Mouse (Mus musculus) CH12.LX (cell line): Measurements from ENCODE around the gene Lama2. TPM values are rescaled to one million over a fixed set of nuclear protein-coding genes. Genes with fewer than 3 reads are reported as not detected.

Experiments
- DNase-seq: peaks from one replicate; pipeline ENCODE4 v3.0.0-alpha.2; 2013; ENCODE audit errors: extremely low read depth
- H3K27ac ChIP-seq: 2 replicates; pipeline ENCODE4 v1.5.1; 2012; ENCODE audit warnings: low read depth, mild to moderate bottlenecking, control low read depth, moderate library complexity; ENCODE audit not compliant: insufficient read depth
- H3K27me3 ChIP-seq: replicated peaks from 2 replicates; pipeline ENCODE3; 2012; ENCODE audit warnings: inconsistent platforms
- H3K36me3 ChIP-seq, 2 experiments: replicated peaks in 1 of 2; 2 replicates each; pipeline versions ENCODE3 to v1.6.1; 2012; ENCODE audit warnings: inconsistent platforms in 1 of 2, low read length in 1 of 2, mild to moderate bottlenecking in 1 of 2, mixed read lengths in 1 of 2, moderate library complexity in 1 of 2; ENCODE audit not compliant: control insufficient read depth in 1 of 2, insufficient read depth in 1 of 2
- H3K4me1 ChIP-seq, 2 experiments: 2 replicates each; pipeline ENCODE4 v1.6.1; 2012; ENCODE audit warnings: inconsistent platforms in 1 of 2, moderate library complexity in 1 of 2; ENCODE audit not compliant: insufficient read depth in 2 of 2, control insufficient read depth in 1 of 2
- H3K4me2 ChIP-seq: 2 replicates; pipeline ENCODE4 v1.6.1; 2012; ENCODE audit warnings: low read depth, mild to moderate bottlenecking, control low read depth; ENCODE audit not compliant: poor library complexity, insufficient read depth, severe bottlenecking
- H3K4me3 ChIP-seq, 3 experiments: fragments of 150-350 bp in 1 of 3; sonication (generic) in 1 of 3; replicated peaks in 1 of 3; 2 replicates each; pipeline versions ENCODE3 to v1.5.1; 2011 to 2012; ENCODE audit warnings: low read depth in 2 of 3, low read length in 2 of 3, mild to moderate bottlenecking in 2 of 3, moderate library complexity in 2 of 3, control low read depth in 1 of 3, improper control_type of control experiment in 1 of 3, inconsistent platforms in 1 of 3, mixed read lengths in 1 of 3; ENCODE audit not compliant: poor library complexity in 1 of 3
- H3K79me2 ChIP-seq: replicated peaks from 2 replicates; pipeline ENCODE4 v1.6.1; 2012; ENCODE audit warnings: mild to moderate bottlenecking, moderate library complexity; ENCODE audit not compliant: control insufficient read depth, poor library complexity, insufficient read depth, severe bottlenecking; ENCODE audit errors: extremely low read depth
- H3K9ac ChIP-seq: 2 replicates; pipeline ENCODE4 v1.6.1; 2012; ENCODE audit warnings: low read depth, mild to moderate bottlenecking, control low read depth, moderate library complexity; ENCODE audit not compliant: insufficient read depth
- H3K9me3 ChIP-seq: replicated peaks from 2 replicates; pipeline ENCODE3; 2012; ENCODE audit warnings: low read length, inconsistent platforms, mixed read lengths
- BHLHE40 ChIP-seq: IDR thresholded peaks from 2 replicates; pipeline ENCODE4 v1.6.1; 2011; ENCODE audit warnings: mild to moderate bottlenecking, low read depth, low read length, improper control_type of control experiment
- CTCF ChIP-seq, 2 experiments: IDR thresholded peaks in 1 of 2; conservative IDR thresholded peaks in 1 of 2; 2 replicates each; pipeline ENCODE4 v1.5.1; 2011 to 2012; ENCODE audit warnings: low read depth in 2 of 2, low read length in 2 of 2, improper control_type of control experiment in 1 of 2, inconsistent platforms in 1 of 2, mild to moderate bottlenecking in 1 of 2, moderate library complexity in 1 of 2
- E2F4 ChIP-seq: IDR thresholded peaks from 2 replicates; pipeline ENCODE4 v1.6.1; 2011; ENCODE audit warnings: low read depth, low read length, improper control_type of control experiment; ENCODE audit not compliant: insufficient replicate concordance
- ELF1 ChIP-seq: IDR thresholded peaks from 2 replicates; pipeline ENCODE4 v1.6.1; 2014; ENCODE audit warnings: low read depth, mild to moderate bottlenecking, inconsistent platforms, low read length, improper control_type of control experiment
- GABPA ChIP-seq: IDR thresholded peaks from 2 replicates; pipeline ENCODE4 v1.6.1; 2012; ENCODE audit warnings: low read depth, low read length, improper control_type of control experiment, inconsistent platforms; ENCODE audit not compliant: insufficient replicate concordance
- HCFC1 ChIP-seq: IDR thresholded peaks from 2 replicates; pipeline ENCODE4 v1.6.1; 2012; ENCODE audit warnings: low read depth, mild to moderate bottlenecking, inconsistent platforms, low read length, improper control_type of control experiment
- IRF4 ChIP-seq: IDR thresholded peaks from 2 replicates; pipeline ENCODE4 v1.6.1; 2014; ENCODE audit warnings: low read depth, mild to moderate bottlenecking, inconsistent platforms, low read length, improper control_type of control experiment
- JUN ChIP-seq: IDR thresholded peaks from 2 replicates; pipeline ENCODE4 v1.6.1; 2011; ENCODE audit warnings: low read depth, mild to moderate bottlenecking, low read length, improper control_type of control experiment, moderate library complexity; ENCODE audit not compliant: insufficient read depth
- JUND ChIP-seq: conservative IDR thresholded peaks from 2 replicates; pipeline ENCODE4 v1.6.1; 2011; ENCODE audit warnings: low read depth, low read length, improper control_type of control experiment
- KAT2A ChIP-seq: IDR thresholded peaks from 2 replicates; pipeline ENCODE4 v1.6.1; 2012; ENCODE audit warnings: low read length, improper control_type of control experiment, inconsistent platforms; ENCODE audit not compliant: insufficient replicate concordance
- MAZ ChIP-seq: IDR thresholded peaks from 2 replicates; pipeline ENCODE4 v1.6.1; 2012; ENCODE audit warnings: low read depth, mild to moderate bottlenecking, inconsistent platforms, low read length, improper control_type of control experiment, moderate library complexity
- MEF2A ChIP-seq: IDR thresholded peaks from 2 replicates; pipeline ENCODE4 v1.6.1; 2014; ENCODE audit warnings: low read depth, mild to moderate bottlenecking, inconsistent platforms, low read length, improper control_type of control experiment, borderline replicate concordance
- MXI1 ChIP-seq: IDR thresholded peaks from 2 replicates; pipeline ENCODE4 v1.6.1; 2011; ENCODE audit warnings: mild to moderate bottlenecking, low read depth, low read length, improper control_type of control experiment
- MYC ChIP-seq: IDR thresholded peaks from 2 replicates; pipeline ENCODE4 v1.6.1; 2011; ENCODE audit warnings: low read depth, mild to moderate bottlenecking, improper control_type of control experiment, low read length
- NELFE ChIP-seq: IDR thresholded peaks from 2 replicates; pipeline ENCODE4 v1.6.1; 2011; ENCODE audit warnings: low read depth, low read length, improper control_type of control experiment
- NRF1 ChIP-seq: IDR thresholded peaks from 2 replicates; pipeline ENCODE4 v1.6.1; 2014; ENCODE audit warnings: low read depth, mild to moderate bottlenecking, inconsistent platforms, low read length, improper control_type of control experiment, moderate library complexity
- POLR2AphosphoS2 ChIP-seq: IDR thresholded peaks from 2 replicates; pipeline ENCODE4 v1.6.1; 2011; ENCODE audit warnings: low read depth, low read length, improper control_type of control experiment
- RAD21 ChIP-seq: IDR thresholded peaks from 2 replicates; pipeline ENCODE4 v1.6.1; 2011; ENCODE audit warnings: low read depth, mild to moderate bottlenecking, low read length, improper control_type of control experiment, moderate library complexity
- RCOR1 ChIP-seq: conservative IDR thresholded peaks from 2 replicates; pipeline ENCODE4 v1.6.1; 2012; ENCODE audit warnings: low read depth, mild to moderate bottlenecking, inconsistent platforms, low read length, improper control_type of control experiment
- SIN3A ChIP-seq: IDR thresholded peaks from 2 replicates; pipeline ENCODE4 v1.6.1; 2012; ENCODE audit warnings: low read length, improper control_type of control experiment, inconsistent platforms
- SMC3 ChIP-seq: IDR thresholded peaks from 2 replicates; pipeline ENCODE4 v1.6.1; 2011; ENCODE audit warnings: low read depth, low read length, improper control_type of control experiment
- TBP ChIP-seq: conservative IDR thresholded peaks from 2 replicates; pipeline ENCODE4 v1.6.1; 2011; ENCODE audit warnings: low read depth, low read length, improper control_type of control experiment
- USF1 ChIP-seq: IDR thresholded peaks from 2 replicates; pipeline ENCODE4 v1.6.1; 2014; ENCODE audit warnings: low read depth, mild to moderate bottlenecking, inconsistent platforms, low read length, improper control_type of control experiment
- ZKSCAN1 ChIP-seq: IDR thresholded peaks from 2 replicates; pipeline ENCODE4 v1.6.1; 2012; ENCODE audit warnings: low read depth, inconsistent platforms, low read length, improper control_type of control experiment, borderline replicate concordance
- ZNF384 ChIP-seq: IDR thresholded peaks from 2 replicates; pipeline ENCODE4 v1.6.1; 2012; ENCODE audit warnings: low read depth, low read length, improper control_type of control experiment, inconsistent platforms
- dilution Hi-C: fragments of 300-500 bp; cut with MboI; formaldehyde crosslinking; loops from 2 replicates; pipeline ENCODE4 v1.14.3; 2020; ENCODE audit warnings: low sequenced_read_pairs; ENCODE audit not compliant: extremely low pct_unique_long_range_greater_than_20kb, extremely low pct_ligation_motif_present
- in situ Hi-C: fragments of 300-500 bp; cut with MboI; formaldehyde crosslinking; loops from 3 replicates; pipeline ENCODE4 v1.14.3; 2019; ENCODE audit warnings: low sequenced_read_pairs, low pct_ligation_motif_present, low pct_unique_long_range_greater_than_20kb, mixed read lengths
- polyA plus RNA-seq: library from polyadenylated mRNA; unstranded; fragments of >175 nt; gene quantifications from 2 replicates; pipeline ENCODE4 v1.2.1, GENCODE M21; 2012; ENCODE audit warnings: low read depth; ENCODE audit not compliant: insufficient read length
- total RNA-seq, 2 experiments: library from RNA; depleted of rRNA; stranded (reverse); fragments of 300-350 nt in 1 of 2; fragments of >200 nt in 1 of 2; gene quantifications; 2 replicates each; pipeline ENCODE4 v1.2.3; 2012 to 2014

Gene Lama2
- total and polyA plus RNA-seq, 3 experiments: not detected

- Histone ChIP-seq H3K36me3 (no peaks in the 10 kb centered on the region), H3K27ac (no peak overlapping the region), H3K9me3 (peaks cover 2% of the 10 kb centered on the region), H3K4me3 (no peak overlapping the region), H3K9ac (no peak overlapping the region), H3K27me3 (no peaks in the 10 kb centered on the region), H3K4me1 (no peaks in the 10 kb centered on the region), H3K79me2 (no peaks in the 10 kb centered on the region), H3K4me2 (no peak overlapping the region)
- no peak for DNase-seq
- TF ChIP-seq ZKSCAN1 (no peak), NRF1 (no peak), GABPA (no peak), ZNF384 (no peak), JUND (no peak), MYC (no peak), JUN (no peak), NELFE (no peak), E2F4 (no peak), RCOR1 (no peak), HCFC1 (no peak), IRF4 (no peak), SMC3 (no peak), ELF1 (no peak)
- in situ Hi-C loops (no loop called here), dilution Hi-C loops (no loop called here)
These were observed 43.8 kb upstream of the Lama2 start for GRCm38 (mm10) chr10:27663396-27663795.

- H3K4me3 ChIP-seq: no peak overlapping the region
- H3K4me1 ChIP-seq: no peaks in the 10 kb centered on the region
- dilution Hi-C loops (no loop called here), in situ Hi-C loops (no loop called here)
- no peak overlapping the region for H3K9ac ChIP-seq
- no peaks in the 10 kb centered on the region for H3K36me3 ChIP-seq
- no peaks in the 10 kb centered on the region for H3K27me3 ChIP-seq
- TF ChIP-seq ZKSCAN1 (no peak), MEF2A (no peak), USF1 (no peak), GABPA (no peak), SIN3A (no peak), TBP (no peak), NELFE (no peak), MAZ (no peak), RAD21 (no peak), JUN (no peak), BHLHE40 (no peak), ELF1 (no peak), CTCF (conservative IDR thresholded peaks at IDR 0.05 in 1 of 2, IDR thresholded peaks at IDR 0.05 in 1 of 2; ENCODE audit: low read depth in 2 of 2, low read length in 2 of 2) (no peak), E2F4 (no peak), KAT2A (no peak), SMC3 (no peak), MXI1 (no peak), POLR2AphosphoS2 (no peak)
- H3K79me2 ChIP-seq: no peaks in the 10 kb centered on the region
- no peak overlapping the region for H3K27ac ChIP-seq
- no peak for DNase-seq
- no peak overlapping the region for H3K4me2 ChIP-seq
- peaks cover 8% of the 10 kb centered on the region for H3K9me3 ChIP-seq
These were observed 34.6 kb upstream of the Lama2 start for GRCm38 (mm10) chr10:27654164-27654563.
